Mouse (Mus musculus): ENCODE results near the gene Plcb1.
A peak's percentile ranks its signal among the peaks of the same experiment; 100 is the strongest.

The Plcb1 gene

DNA sequence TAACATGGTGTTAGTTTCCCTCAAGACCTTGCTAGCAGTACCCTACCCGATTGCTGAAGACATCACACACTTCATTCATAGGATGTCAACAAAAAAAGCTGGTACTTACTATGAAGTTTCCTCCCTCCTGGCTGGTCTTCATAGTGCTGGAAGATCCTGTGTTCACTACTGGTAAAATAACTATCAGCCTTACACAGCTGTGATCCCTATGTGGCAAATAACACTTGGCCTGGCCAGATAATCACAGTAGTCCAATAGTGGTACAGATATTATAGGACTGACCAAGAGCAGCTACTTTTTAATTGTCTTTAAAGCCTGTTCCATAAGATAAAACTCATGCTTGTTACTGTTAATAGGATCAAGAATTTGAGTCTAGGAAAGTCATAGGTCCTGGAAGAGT, 52.3 kb downstream of the Plcb1 start:
- no peak for DNase-seq (ENCODE audit: low read depth, low spot score)

GRCm38 (mm10) chr2:134838888-134839287, 53.0 kb downstream of the Plcb1 start:
- DNase-seq (ENCODE audit: low read depth, low spot score) = no peak

DNA sequence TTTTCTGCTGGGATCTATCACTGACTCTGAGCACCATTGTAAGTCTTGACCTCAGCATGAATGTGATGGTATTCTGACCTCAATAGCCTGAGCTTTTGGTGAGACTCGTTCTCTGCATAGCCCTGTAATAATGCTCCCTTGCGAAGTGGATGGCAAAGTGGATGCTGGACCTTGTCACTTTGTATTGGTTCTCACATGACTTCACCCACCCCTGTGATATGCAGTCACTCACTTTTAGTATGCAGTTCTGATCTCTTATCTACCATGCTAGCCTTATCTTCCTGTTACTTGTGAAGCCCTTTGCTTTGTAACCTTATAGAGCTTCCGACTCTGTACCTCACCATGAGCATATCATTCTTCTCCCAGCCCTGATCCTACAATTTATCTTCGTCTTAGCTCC, 57.0 kb downstream of the Plcb1 start:
- no peak for DNase-seq (ENCODE audit: low read depth, low spot score)

- DNase-seq (ENCODE audit: low read depth, low spot score) = no peak
Observed at GRCm38 (mm10) chr2:134844391-134845238, 58.7 kb downstream of the Plcb1 start.

DNA sequence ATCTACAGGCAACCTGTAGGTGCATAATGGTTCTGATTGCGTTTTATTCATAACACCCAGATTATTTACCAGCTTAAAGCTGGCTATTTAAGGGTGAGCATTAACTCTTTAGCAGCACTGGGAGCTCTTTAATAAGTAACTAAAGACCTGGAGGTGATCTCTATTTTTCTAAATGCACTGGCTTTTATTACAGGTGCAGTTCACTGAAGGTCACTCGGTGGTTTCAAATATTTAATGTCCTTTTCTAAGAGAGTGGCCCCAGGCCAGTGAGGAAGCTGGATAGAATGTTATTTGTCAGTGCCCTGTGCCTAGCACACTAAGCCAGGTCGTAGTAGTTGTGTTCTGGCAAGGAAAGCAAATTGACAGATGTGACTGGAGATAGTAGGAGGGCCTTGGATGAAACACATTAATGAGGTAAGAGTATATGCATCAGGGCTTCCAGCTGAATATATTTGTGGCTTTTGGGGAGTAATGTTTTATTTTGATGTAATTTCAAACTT, 59.4 kb downstream of the Plcb1 start:
- no peak for DNase-seq (ENCODE audit: low read depth, low spot score)

DNA sequence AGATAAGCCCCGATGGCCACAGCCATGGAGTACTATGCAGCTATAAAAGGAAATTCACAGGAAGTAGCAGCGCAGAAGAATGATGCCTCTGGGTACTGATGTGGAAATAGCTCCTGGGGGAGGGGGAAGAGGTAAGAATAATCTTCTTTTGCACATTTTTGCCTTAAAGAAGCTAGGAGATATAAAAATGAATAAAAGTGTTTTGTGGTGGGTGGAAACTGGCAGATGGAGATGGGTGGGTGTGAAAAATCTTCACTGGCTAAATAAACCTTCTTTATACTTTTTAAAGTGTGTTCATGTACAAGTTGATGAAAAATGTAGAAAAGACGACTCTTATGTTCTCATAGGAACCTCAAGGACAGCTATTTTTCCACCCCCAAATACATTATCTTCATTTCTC, 60.7 kb downstream of the Plcb1 start:
- DNase-seq (ENCODE audit: low read depth, low spot score) = no peak

DNA sequence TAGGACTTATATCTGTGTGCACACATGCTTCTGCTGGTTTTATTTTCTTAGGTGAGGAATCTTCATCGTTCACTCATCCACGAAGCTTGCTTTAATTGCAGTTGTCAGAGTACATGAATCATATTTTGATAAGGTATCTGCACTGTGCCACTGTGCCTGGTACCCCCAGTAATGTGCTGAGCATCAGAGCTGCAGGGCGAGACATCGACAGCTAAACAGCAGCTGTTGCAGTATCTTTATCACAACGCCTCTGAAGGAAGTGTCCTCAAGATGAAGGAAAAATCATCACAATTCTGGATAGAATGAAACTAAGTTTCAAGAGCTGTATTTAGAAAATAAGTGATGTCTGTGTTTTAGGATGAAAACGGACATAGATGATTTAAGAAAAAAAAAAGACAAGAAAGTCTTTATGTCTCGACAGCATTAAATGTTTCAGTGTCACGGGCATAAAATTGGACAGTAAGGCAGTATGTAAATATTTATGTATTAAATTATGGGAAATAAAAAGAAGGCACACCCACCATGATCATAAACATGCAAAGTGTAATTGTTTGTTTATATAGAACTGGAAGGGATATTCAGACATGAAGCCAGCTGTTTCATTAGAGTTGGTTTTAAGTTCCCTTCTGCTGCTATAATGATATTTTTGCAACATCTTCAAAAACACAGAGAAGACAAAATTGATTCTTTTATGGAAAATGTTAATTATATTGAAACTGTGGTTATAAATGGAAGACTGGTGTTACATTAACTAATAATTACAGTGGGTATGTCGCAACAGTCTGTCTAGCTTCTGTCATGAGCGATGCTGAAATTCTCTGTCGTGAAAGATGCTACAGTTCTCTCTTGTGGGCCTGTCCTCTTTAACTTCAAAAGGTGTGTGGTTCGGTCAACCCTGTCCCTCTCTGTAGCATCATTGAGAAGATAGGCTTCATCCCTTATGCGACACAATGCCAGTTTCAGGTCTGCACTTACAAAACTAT, 65.6 kb downstream of the Plcb1 start:
- no peak for DNase-seq (ENCODE audit: low read depth, low spot score)

DNA sequence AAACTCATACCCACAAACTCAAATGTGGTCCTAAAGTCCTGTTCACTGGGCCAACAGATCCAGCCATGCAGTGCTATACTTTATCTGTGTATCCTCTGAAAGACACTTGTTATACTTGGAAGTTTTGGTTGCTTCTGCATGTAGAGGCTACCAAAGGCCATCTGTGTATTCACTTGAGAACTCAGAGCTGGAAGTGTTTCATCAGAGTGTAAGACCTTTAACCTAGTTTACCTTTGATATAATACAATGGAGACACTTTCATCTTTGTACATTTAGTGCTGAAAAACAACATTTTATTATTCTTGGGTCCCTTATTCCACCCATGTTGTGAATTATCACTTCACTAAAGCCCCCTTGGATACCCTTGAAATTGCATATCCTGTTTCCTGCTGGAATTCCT, 70.4 kb downstream of the Plcb1 start:
- no peak for DNase-seq (ENCODE audit: low read depth, low spot score)

- no peak for DNase-seq (ENCODE audit: low read depth, low spot score)
Observed at GRCm38 (mm10) chr2:134856691-134857090, 70.8 kb downstream of the Plcb1 start.

- DNase-seq (ENCODE audit: low read depth, low spot score) = no peak
Observed at GRCm38 (mm10) chr2:134864985-134865645, 79.2 kb downstream of the Plcb1 start.

DNA sequence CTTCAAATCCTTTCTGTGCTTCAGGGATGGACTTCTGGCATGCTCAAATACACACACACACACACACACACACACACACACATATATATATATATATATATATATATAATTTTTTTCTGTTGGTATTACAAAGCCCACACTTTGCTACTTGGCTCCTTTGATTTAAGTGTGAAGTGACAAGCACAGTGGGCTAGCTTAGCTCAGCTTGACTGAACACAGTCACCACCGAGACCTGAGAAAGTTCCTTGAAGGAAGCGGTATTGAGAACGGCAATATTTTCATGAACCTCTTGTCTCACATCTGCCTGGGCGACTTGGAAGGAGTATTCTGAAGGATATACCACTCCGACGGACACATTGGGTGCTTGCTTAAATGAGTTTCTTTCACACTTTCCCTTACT, 81.5 kb downstream of the Plcb1 start:
- no peak for DNase-seq (ENCODE audit: low read depth, low spot score)

DNA sequence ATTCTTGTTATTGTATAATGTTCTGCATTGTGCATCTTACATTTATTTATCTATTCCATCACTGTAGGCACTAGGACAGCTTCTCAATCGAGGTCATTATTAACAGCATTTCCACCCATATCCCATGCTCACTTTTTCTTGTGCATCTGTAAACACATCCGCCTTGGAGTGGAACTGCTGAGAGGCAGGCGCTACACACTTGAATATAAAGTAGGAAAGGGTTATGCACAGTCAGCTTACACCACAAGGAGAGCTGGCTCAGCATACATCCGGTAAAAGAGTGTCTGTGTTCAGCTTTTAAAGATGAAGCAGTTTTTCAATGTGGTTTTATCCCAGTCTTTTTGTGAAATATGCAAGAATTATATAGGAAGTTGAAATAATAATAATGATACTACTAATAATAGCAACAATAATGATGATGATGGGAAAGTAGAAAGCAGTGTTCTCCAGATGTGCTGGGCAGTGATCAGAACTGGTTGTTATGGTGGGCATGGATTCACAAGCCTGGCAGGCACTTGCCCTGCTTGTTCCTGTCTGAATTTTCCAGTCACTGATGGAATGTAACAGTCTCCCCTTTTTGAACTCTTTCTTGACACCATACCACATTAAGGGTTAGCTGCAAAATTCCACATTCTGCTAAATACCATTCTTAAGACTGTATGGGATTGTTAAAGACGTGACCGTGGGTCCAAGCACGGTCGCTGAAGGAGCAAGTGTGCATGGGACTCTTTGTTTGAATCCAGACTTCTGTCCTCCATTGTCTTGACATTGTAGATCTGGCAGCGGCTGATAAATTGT, 86.0 kb downstream of the Plcb1 start:
- DNase-seq (ENCODE audit: low read depth, low spot score) = no peak

DNA sequence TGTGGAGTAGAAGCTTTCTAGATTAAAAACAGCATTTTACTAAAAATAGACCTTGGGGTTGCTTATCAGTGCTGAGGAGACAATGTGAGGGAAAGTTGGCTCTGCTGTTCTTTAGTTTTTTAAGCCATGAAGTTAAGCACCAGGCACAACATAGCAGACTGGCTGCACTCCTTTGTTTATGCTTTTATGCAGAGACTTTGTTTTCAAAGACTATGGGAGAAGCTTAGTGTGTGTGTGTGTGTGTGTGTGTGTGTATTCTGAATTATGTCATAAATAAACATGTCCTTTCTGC, 86.6 kb downstream of the Plcb1 start:
- DNase-seq (ENCODE audit: low read depth, low spot score) = no peak

- DNase-seq (ENCODE audit: low read depth, low spot score) = no peak
Observed at GRCm38 (mm10) chr2:134877148-134877547, 91.3 kb downstream of the Plcb1 start.

- DNase-seq (ENCODE audit: low read depth, low spot score) = no peak
Observed at GRCm38 (mm10) chr2:134891207-134891606, 105.3 kb downstream of the Plcb1 start.

GRCm38 (mm10) chr2:134894776-134895175, 108.9 kb downstream of the Plcb1 start:
- no peak for DNase-seq (ENCODE audit: low read depth, low spot score)

DNA sequence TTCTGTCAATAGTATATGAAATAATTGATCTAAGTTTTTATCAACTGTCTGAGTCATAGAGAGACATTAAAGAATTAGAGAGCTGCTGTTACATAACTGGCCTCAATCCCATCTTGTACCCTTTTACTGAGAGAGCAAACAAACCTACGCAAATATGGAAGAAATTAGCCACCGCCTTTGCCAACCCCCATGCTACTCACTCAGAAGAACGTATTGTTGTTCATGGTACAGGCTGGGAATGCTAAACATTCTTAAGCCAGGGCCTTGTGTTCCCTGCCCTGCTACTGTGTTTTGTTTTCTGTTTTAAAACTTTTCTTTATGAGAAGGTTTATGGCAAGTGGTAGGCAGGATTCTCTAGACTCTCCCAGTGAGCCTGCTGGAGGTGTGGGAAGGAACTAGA, 110.3 kb downstream of the Plcb1 start:
- DNase-seq (ENCODE audit: low read depth, low spot score) = no peak

- DNase-seq (ENCODE audit: low read depth, low spot score) = no peak
Observed at GRCm38 (mm10) chr2:134897083-134897482, 111.2 kb downstream of the Plcb1 start.

- peak; percentile 7 for DNase-seq (ENCODE audit: low read depth, low spot score)
Observed at GRCm38 (mm10) chr2:134901521-134901920, 115.7 kb downstream of the Plcb1 start.

DNA sequence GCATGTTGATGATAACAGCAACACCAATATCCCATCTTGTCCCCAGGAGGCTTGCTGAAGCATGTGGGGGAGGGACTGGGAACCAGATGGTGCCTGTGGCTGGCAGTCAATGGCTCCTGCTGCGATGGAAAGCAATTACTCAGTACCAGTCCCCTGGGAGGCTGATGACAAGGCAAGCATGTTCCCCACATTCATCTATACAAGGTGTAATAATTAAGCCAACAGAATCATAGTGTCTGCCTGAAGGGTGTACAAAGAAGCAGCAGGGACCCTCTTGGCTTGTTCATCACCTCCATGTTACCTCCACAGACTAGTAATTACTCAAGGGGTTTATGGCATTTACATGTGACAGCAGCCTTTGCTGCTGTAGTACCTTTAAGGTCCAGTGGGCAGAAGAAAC, 125.0 kb downstream of the Plcb1 start:
- no peak for DNase-seq (ENCODE audit: low read depth, low spot score)

GRCm38 (mm10) chr2:134911360-134911759, 125.5 kb downstream of the Plcb1 start:
- DNase-seq (ENCODE audit: low read depth, low spot score) = no peak
